In the genomic region with DNA sequence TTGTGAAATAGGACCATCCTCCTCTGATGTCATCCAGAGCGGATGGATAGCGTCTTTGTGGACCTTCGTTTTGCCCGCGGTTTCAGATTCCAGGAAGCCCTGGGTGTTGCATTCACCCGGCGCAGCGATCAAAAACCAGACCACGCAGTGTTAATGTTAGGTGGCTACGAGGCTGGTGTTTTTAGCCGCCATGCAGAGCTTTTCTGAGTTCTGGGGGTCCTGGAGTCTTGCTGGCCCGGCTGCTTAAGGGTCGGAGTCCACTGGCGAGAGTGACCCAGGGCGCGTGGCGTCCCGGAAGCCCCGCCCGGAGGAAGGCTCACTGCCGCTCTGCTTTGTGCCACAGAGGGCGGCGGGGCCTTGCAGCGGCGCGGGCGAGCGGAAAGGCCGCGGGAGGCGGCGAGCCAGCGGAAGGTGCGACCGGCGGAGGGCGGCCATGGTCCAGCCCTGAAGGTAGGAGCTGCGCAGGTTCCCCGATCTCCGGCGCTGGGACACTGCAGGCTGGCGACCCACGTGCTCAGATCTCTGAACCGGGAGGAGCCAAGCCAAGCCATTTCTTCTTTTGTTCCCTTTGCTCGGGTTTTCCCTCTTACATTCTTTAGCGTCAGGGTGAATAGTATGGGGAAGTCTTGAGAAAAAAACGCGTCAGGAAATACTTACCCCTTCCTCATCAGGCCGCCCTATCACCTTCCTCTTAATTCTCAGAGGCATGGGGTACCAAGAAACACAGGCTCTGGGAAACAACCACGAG, we compare ENCODE assay signal across 7 mouse cellular contexts. TPM values are rescaled to one million over a fixed set of nuclear protein-coding genes. Genes with fewer than 3 reads are reported as not detected.
DNase-seq lines count a peak whose midpoint lies in the region; ATAC-seq and TF ChIP-seq lines count a peak whose summit lies in the region.

No protein-coding gene starts in this region.

- H3K9ac ChIP-seq in midbrain, embryonic 11.5 days (ENCODE audit: low read length) = peak overlapping the region; percentile 96

- H3K4me3 ChIP-seq in cortical plate, adult 2 months (ENCODE audit: insufficient read depth, low read length) = peak overlapping the region; percentile 76
- H3K4me3 ChIP-seq in limb, embryonic 10.5 days = peak overlapping the region; percentile 68
- H3K4me3 ChIP-seq in midbrain, embryonic 11.5 days (ENCODE audit: low read depth, low read length) = peak overlapping the region; percentile 73

- peak overlapping the region; percentile 17; the same call in 1 of the 2 replicates for H3K27ac ChIP-seq in cortical plate, adult 2 months (ENCODE audit: insufficient read depth, low read length)
- peak overlapping the region; percentile 98 for H3K27ac ChIP-seq in limb, embryonic 10.5 days
- H3K27ac ChIP-seq in midbrain, embryonic 11.5 days (ENCODE audit: low read depth, low read length) = peak overlapping the region; percentile 86

- ATAC-seq in midbrain, embryonic 11.5 days (ENCODE audit: low FRiP score) = peak; percentile 73

- no peak for TF ChIP-seq POLR2A in cortical plate, adult 2 months (IDR thresholded peaks at IDR 0.05; ENCODE audit: extremely low read depth, insufficient read depth, low read length)

- no peaks in the 10 kb centered on the region for H3K9me3 ChIP-seq in limb, embryonic 10.5 days (replicated peaks)
- no peaks in the 10 kb centered on the region for H3K9me3 ChIP-seq in midbrain, embryonic 11.5 days (ENCODE audit: control insufficient read depth, low read length)

- intact Hi-C loops in gastrocnemius, postnatal 14 days (cut with DNase I; ENCODE audit: low total_unique reads) = loop anchor here (10.0 kb wide), 1 partner anchor 46 kb away; no protein-coding TSS in a partner anchor

- H3K4me2 ChIP-seq in midbrain, embryonic 11.5 days = peak overlapping the region; percentile 75

- H3K36me3 ChIP-seq in limb, embryonic 10.5 days = peaks cover 35% of the 10 kb centered on the region
- peaks cover 7% of the 10 kb centered on the region for H3K36me3 ChIP-seq in midbrain, embryonic 11.5 days (ENCODE audit: control insufficient read depth, insufficient read depth, low read length)

- peaks cover 4% of the 10 kb centered on the region for H3K4me1 ChIP-seq in cortical plate, adult 2 months (ENCODE audit: control insufficient read depth, insufficient read depth, low read length)
- H3K4me1 ChIP-seq in limb, embryonic 10.5 days = peaks cover 41% of the 10 kb centered on the region
- peaks cover 19% of the 10 kb centered on the region for H3K4me1 ChIP-seq in midbrain, embryonic 11.5 days (ENCODE audit: control insufficient read depth, insufficient read depth, low read length)

- TF ChIP-seq CTCF in cortical plate, adult 2 months (IDR thresholded peaks at IDR 0.05; ENCODE audit: extremely low read depth, insufficient read depth, low read length) = no peak

- DNase-seq in adrenal gland, adult 2 months = peak; percentile 91
- DNase-seq in gastrocnemius, postnatal 14 days = peak; percentile 63
- DNase-seq in induced T-regulatory cell, adult 2 months (ENCODE audit: low read depth) = peak; percentile 85
- peak; percentile 86 for DNase-seq in limb, embryonic 10.5 days (ENCODE audit: low spot score)
- DNase-seq in midbrain, embryonic 11.5 days (ENCODE audit: low spot score, missing footprints) = peak; percentile 98
- DNase-seq in right cerebral cortex, postnatal 36 days (ENCODE audit: low spot score in 2 of 2) = peak; percentile 27 to 32

- no peaks in the 10 kb centered on the region for H3K27me3 ChIP-seq in limb, embryonic 10.5 days (ENCODE audit: low read depth, poor library complexity, severe bottlenecking)
- H3K27me3 ChIP-seq in midbrain, embryonic 11.5 days (ENCODE audit: control insufficient read depth, insufficient read depth, low read length) = no peaks in the 10 kb centered on the region

- WGBS in limb, embryonic 10.5 days = under 1% methylated on average over 50 of the region's 50 CpGs
- under 1% methylated on average over 50 of the region's 50 CpGs for WGBS in midbrain, embryonic 11.5 days

RNA-seq across cellular contexts. Expression of a gene that starts 6.1 kb away (rescaled TPM):
- 1 to 10 TPM in 1 of 2 experiments, under 1 TPM in 1; 0.97 to 3.0 TPM for total RNA-seq in adrenal gland, adult 2 months (2021)
- polyA plus RNA-seq in adrenal gland, adult 2 months (2012; rRNA removed) = 0.07 and 0.13 TPM in 2 replicates
- 0.61 and 0.68 TPM in 2 replicates for polyA plus RNA-seq in cortical plate, adult 2 months (2012; rRNA removed)
- total RNA-seq in gastrocnemius, postnatal 14 days (2021) = under 1 TPM; 0.41 to 0.86 TPM
- polyA plus RNA-seq in limb, embryonic 10.5 days (2016; fragmentation: Nextera tagmentation; extraction: Ambion mirVana) = 0.56 and 0.63 TPM in 2 replicates
- 0.53 and 0.57 TPM in 2 replicates for polyA plus RNA-seq in midbrain, embryonic 11.5 days (2014; fragmentation: Nextera tagmentation; extraction: Ambion mirVana)

RNA-seq across cellular contexts. Expression of a gene that starts 26.6 kb away (rescaled TPM):
- 100 to 1,000 TPM in 1 of 2 experiments, 10 to 100 TPM in 1; 88.6 to 113 TPM for total RNA-seq in adrenal gland, adult 2 months (2021)
- 27.3 and 34.4 TPM in 2 replicates for polyA plus RNA-seq in adrenal gland, adult 2 months (2012; rRNA removed)
- 36.8 and 38.3 TPM in 2 replicates for polyA plus RNA-seq in cortical plate, adult 2 months (2012; rRNA removed)
- 10 to 100 TPM; 27.5 to 30.4 TPM for total RNA-seq in gastrocnemius, postnatal 14 days (2021)
- polyA plus RNA-seq in limb, embryonic 10.5 days (2016; fragmentation: Nextera tagmentation; extraction: Ambion mirVana) = 168 and 183 TPM in 2 replicates
- polyA plus RNA-seq in midbrain, embryonic 11.5 days (2014; fragmentation: Nextera tagmentation; extraction: Ambion mirVana) = 189 and 195 TPM in 2 replicates

Comparison
In these comparisons a context has a peak if more than half of its experiments do, and no peak if none do; other contexts are left out.
1. Peak in every context shown above with its lines: DNase-seq, ATAC-seq, H3K4me3 ChIP-seq and H3K27ac ChIP-seq.
2. DNase-seq: peak in every context shown above with its lines; median percentile 98 in midbrain, embryonic 11.5 days; 91 in adrenal gland, adult 2 months; 86 in limb, embryonic 10.5 days; 85 in induced T-regulatory cell, adult 2 months; 63 in gastrocnemius, postnatal 14 days; 30 in right cerebral cortex, postnatal 36 days.
3. H3K27ac ChIP-seq: peak in every context shown above with its lines; median percentile 98 in limb, embryonic 10.5 days; 86 in midbrain, embryonic 11.5 days; 17 in cortical plate, adult 2 months.